Mouse (Mus musculus) cerebellum, adult 2 months (tissue): ENCODE data around the gene Plxnb2.

ENCODE experiments used
- CTCF ChIP-seq: fragments of 200-500 bp; IDR thresholded peaks from 2 replicates; pipeline ENCODE4 v1.5.1; 2011; ENCODE audit warnings: low read depth, mild to moderate bottlenecking, control low read depth, low read length, moderate library complexity, borderline replicate concordance; ENCODE audit not compliant: insufficient read depth
- POLR2A ChIP-seq: fragments of 200-500 bp; IDR thresholded peaks from 2 replicates; pipeline ENCODE4 v1.6.1; 2011; ENCODE audit warnings: low read length, control low read depth, borderline replicate concordance; ENCODE audit not compliant: insufficient read depth

- no peak for TF ChIP-seq CTCF
- TF ChIP-seq POLR2A = no peak
These were observed 32.7 kb downstream of the Plxnb2 start for GRCm38 (mm10) chr15:89147895-89148294.
